Mouse (Mus musculus) testis, adult 2 months (tissue): ENCODE measurements around the gene Muc3. TPM values are rescaled to one million over a fixed set of nuclear protein-coding genes. Genes with fewer than 3 reads are reported as not detected.

Experiments
- H3K27ac ChIP-seq: fragments of 200-500 bp; 2 replicates; pipeline ENCODE4 v1.5.1; 2012; ENCODE audit warnings: low read depth, low read length; ENCODE audit not compliant: control insufficient read depth, insufficient read depth
- H3K27me3 ChIP-seq: fragments of 200-500 bp; 2 replicates; pipeline ENCODE4 v1.6.1; 2012; ENCODE audit warnings: mild to moderate bottlenecking, low read length, moderate library complexity; ENCODE audit not compliant: control insufficient read depth, insufficient read depth
- H3K36me3 ChIP-seq: fragments of 200-500 bp; 2 replicates; pipeline ENCODE4 v1.6.1; 2012; ENCODE audit warnings: mild to moderate bottlenecking, low read length; ENCODE audit not compliant: control insufficient read depth, insufficient read depth
- H3K4me1 ChIP-seq: fragments of 200-500 bp; 2 replicates; pipeline ENCODE4 v1.6.1; 2012; ENCODE audit warnings: low read length; ENCODE audit not compliant: control insufficient read depth, insufficient read depth
- H3K4me3 ChIP-seq: fragments of 200-500 bp; 2 replicates; pipeline ENCODE4 v1.5.1; 2012; ENCODE audit warnings: low read depth, mild to moderate bottlenecking, low read length, moderate library complexity, mixed read lengths; ENCODE audit not compliant: control insufficient read depth
- CTCF ChIP-seq: fragments of 200-500 bp; IDR thresholded peaks from 2 replicates; pipeline ENCODE4 v1.5.1; 2012; ENCODE audit warnings: low read depth, mild to moderate bottlenecking, inconsistent platforms, low read length, moderate library complexity; ENCODE audit not compliant: control insufficient read depth, insufficient read depth, insufficient replicate concordance
- POLR2A ChIP-seq: fragments of 200-500 bp; IDR thresholded peaks from 2 replicates; pipeline ENCODE4 v1.6.1; 2012; ENCODE audit warnings: low read depth, mild to moderate bottlenecking, inconsistent platforms, low read length, moderate library complexity; ENCODE audit not compliant: control insufficient read depth
- polyA plus RNA-seq: library from polyadenylated mRNA; depleted of rRNA; stranded (reverse); fragments of >200 nt; gene quantifications from 2 replicates; pipeline ENCODE4 v1.2.3, GENCODE M21; 2012

Muc3 gene
- polyA plus RNA-seq, 1 experiment, result 24.7 TPM

GRCm38 (mm10) chr5:137152623-137153022 is 3.5 kb upstream of the Muc3 start:
- Histone ChIP-seq H3K36me3 (no peaks in the 10 kb centered on the region), H3K4me3 (no peak overlapping the region), H3K4me1 (no peaks in the 10 kb centered on the region), H3K27me3 (no peaks in the 10 kb centered on the region), H3K27ac (no peak overlapping the region)
- TF ChIP-seq CTCF (no peak), POLR2A (no peak)

DNA sequence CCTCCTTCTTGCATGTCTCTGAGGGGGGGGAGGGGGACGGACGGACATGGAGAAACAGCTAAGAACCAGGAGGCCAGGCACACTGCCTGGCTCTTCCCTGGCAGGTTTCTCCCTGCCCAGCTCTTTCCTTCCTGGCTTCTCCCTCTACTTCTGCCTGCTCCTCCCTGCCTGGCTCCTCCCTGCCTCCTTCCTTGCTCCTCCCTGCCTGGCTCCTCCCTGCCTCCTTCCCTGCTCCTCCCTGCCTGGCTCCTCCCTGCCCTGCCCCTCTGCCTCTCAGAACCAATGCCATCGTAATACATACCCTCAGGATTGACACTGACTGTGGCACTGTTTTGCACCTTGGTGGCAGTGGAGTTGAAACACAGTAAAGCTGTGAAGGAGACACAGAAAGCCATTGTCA is 8.3 kb downstream of the Muc3 start:
- TF ChIP-seq CTCF (no peak), POLR2A (no peak)
- Histone ChIP-seq H3K36me3 (no peaks in the 10 kb centered on the region), H3K4me3 (no peak overlapping the region), H3K4me1 (peaks cover 8% of the 10 kb centered on the region), H3K27me3 (no peaks in the 10 kb centered on the region), H3K27ac (no peak overlapping the region)

DNA sequence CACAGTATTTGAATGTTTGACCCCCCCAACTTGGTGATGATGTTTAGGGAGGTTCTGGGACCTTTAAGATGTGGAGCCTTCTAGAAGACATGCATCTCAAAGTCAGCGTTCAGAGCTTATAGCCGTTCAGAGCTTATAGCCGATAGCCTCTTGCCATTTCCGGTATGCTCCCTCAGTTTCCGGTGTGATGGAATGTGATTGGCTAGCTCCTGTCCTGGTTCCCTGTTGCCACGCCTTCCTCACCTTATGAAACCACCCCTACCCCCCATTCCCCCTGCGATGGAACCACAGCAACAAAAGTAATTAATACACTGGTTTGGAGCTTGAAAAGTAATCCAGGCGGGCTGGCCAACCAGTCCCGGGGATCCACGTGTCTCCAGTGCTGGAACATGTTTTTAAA is 10.1 kb downstream of the Muc3 start:
- H3K4me1 ChIP-seq, result peaks cover 8% of the 10 kb centered on the region
- TF ChIP-seq CTCF (no peak), POLR2A (no peak; the same call in 1 of the 2 replicates)
- no peaks in the 10 kb centered on the region for H3K27me3 ChIP-seq
- no peaks in the 10 kb centered on the region for H3K36me3 ChIP-seq
- H3K27ac ChIP-seq, result peak overlapping the region; percentile 70; the same call in 1 of the 2 replicates
- peak overlapping the region; percentile 88 for H3K4me3 ChIP-seq

GRCm38 (mm10) chr5:137134959-137135358 is 14.2 kb downstream of the Muc3 start:
- peaks cover 8% of the 10 kb centered on the region for H3K4me1 ChIP-seq
- TF ChIP-seq POLR2A, result no peak
- TF ChIP-seq CTCF, result no peak
- no peak overlapping the region for H3K27ac ChIP-seq
- H3K27me3 ChIP-seq, result no peaks in the 10 kb centered on the region
- no peak overlapping the region for H3K4me3 ChIP-seq
- no peaks in the 10 kb centered on the region for H3K36me3 ChIP-seq

- Histone ChIP-seq H3K27ac (no peak overlapping the region), H3K4me1 (peaks cover 2% of the 10 kb centered on the region), H3K4me3 (no peak overlapping the region), H3K27me3 (no peaks in the 10 kb centered on the region), H3K36me3 (no peaks in the 10 kb centered on the region)
- TF ChIP-seq POLR2A (no peak), CTCF (peak; percentile 51; the same call in 1 of the 2 replicates)
These were observed 17.6 kb downstream of the Muc3 start for GRCm38 (mm10) chr5:137131490-137131889.

GRCm38 (mm10) chr5:137129281-137129680 is 19.8 kb downstream of the Muc3 start:
- H3K4me3 ChIP-seq, result no peak overlapping the region

DNA sequence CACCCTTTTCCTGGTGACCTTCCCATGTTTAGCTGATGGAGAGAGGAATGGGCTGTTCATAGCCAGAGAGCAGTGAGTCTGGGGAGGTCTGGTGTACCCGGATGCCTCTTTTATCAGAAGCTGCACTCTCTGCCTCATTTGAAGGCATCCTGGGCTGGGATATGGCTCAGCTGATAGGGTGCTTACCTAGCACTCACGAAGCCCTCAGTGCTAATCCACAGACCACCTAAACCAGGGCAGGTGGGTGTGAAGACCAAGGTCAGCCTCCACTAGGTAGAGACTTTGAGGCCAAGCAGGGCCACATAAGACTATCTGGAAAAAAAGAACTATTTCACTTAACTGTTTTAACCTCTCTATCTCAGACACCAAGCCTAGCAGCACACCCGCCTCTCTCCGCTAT is 25.6 kb downstream of the Muc3 start:
- no peak overlapping the region for H3K4me3 ChIP-seq
- no peak for TF ChIP-seq CTCF
- TF ChIP-seq POLR2A, result no peak
- H3K27me3 ChIP-seq, result no peaks in the 10 kb centered on the region
- peaks cover 12% of the 10 kb centered on the region for H3K4me1 ChIP-seq
- no peak overlapping the region for H3K27ac ChIP-seq
- no peaks in the 10 kb centered on the region for H3K36me3 ChIP-seq

More at GRCm38 (mm10) chr5:137129281-137129680, 19.8 kb downstream of the Muc3 start:
- peaks cover 4% of the 10 kb centered on the region for H3K4me1 ChIP-seq
- H3K36me3 ChIP-seq, result no peaks in the 10 kb centered on the region
- H3K27ac ChIP-seq, result no peak overlapping the region
- TF ChIP-seq POLR2A, result no peak
- no peaks in the 10 kb centered on the region for H3K27me3 ChIP-seq

GRCm38 (mm10) chr5:137122686-137123193 is 26.4 kb downstream of the Muc3 start:
- TF ChIP-seq POLR2A (no peak), CTCF (peak; percentile 84)
- Histone ChIP-seq H3K4me1 (peaks cover 12% of the 10 kb centered on the region), H3K27me3 (no peaks in the 10 kb centered on the region), H3K27ac (no peak overlapping the region), H3K36me3 (no peaks in the 10 kb centered on the region), H3K4me3 (no peak overlapping the region)
